Mouse (Mus musculus) gastrocnemius, postnatal 14 days (tissue): ENCODE results near the gene Gns. TPM values are rescaled to one million over a fixed set of nuclear protein-coding genes. Genes with fewer than 3 reads are reported as not detected.

Source experiments
- DNase-seq: peaks from one replicate; pipeline ENCODE4 v3.0.0; 2021; ENCODE audit warnings: mixed read lengths
- intact Hi-C: fragments of 180-260 bp; cut with DNase I; formaldehyde crosslinking; loops from one replicate; pipeline ENCODE4 v1.15.1; 2025; ENCODE audit warnings: low total_unique reads
- total RNA-seq, 2 experiments: library from RNA; stranded (reverse); gene quantifications; 2 replicates each; pipeline ENCODE4 v1.2.3; 2021

The Gns gene
- total RNA-seq, 2 experiments from 2014 or later: 35.4 to 36.9 TPM

GRCm38 (mm10) chr10:121425079-121425478 lies 60.2 kb downstream of the Gns start:
- intact Hi-C loops: no loop called here
- DNase-seq: no peak

GRCm38 (mm10) chr10:121425506-121426025 lies 60.7 kb downstream of the Gns start:
- no peak for DNase-seq
- intact Hi-C loops: no loop called here

- intact Hi-C loops: no loop called here
- DNase-seq: no peak
Observed at GRCm38 (mm10) chr10:121426458-121427070, 61.7 kb downstream of the Gns start.

- intact Hi-C loops: no loop called here
- no peak for DNase-seq
Observed at GRCm38 (mm10) chr10:121427136-121427535, 62.2 kb downstream of the Gns start.

- intact Hi-C loops: no loop called here
- no peak for DNase-seq
Observed at GRCm38 (mm10) chr10:121428011-121428711, 63.3 kb downstream of the Gns start.

- intact Hi-C loops: no loop called here
- no peak for DNase-seq
Observed at GRCm38 (mm10) chr10:121429089-121429488, 64.2 kb downstream of the Gns start.

- intact Hi-C loops: no loop called here
- no peak for DNase-seq
Observed at GRCm38 (mm10) chr10:121429581-121429980, 64.7 kb downstream of the Gns start.

- DNase-seq: no peak
- intact Hi-C loops: no loop called here
Observed at GRCm38 (mm10) chr10:121429981-121430682, 65.2 kb downstream of the Gns start.

GRCm38 (mm10) chr10:121430764-121431540 lies 66.1 kb downstream of the Gns start:
- intact Hi-C loops: no loop called here

GRCm38 (mm10) chr10:121432041-121432634 lies 67.2 kb downstream of the Gns start:
- no peak for DNase-seq
- intact Hi-C loops: no loop called here

More at GRCm38 (mm10) chr10:121430764-121431540, 66.1 kb downstream of the Gns start:
- no peak for DNase-seq

GRCm38 (mm10) chr10:121432635-121433280 lies 67.9 kb downstream of the Gns start:
- DNase-seq: peak; percentile 35
- intact Hi-C loops: no loop called here

GRCm38 (mm10) chr10:121434441-121435103 lies 69.7 kb downstream of the Gns start:
- intact Hi-C loops: no loop called here
- DNase-seq: no peak

GRCm38 (mm10) chr10:121435546-121436257 lies 70.8 kb downstream of the Gns start:
- no peak for DNase-seq
- intact Hi-C loops: no loop called here

- DNase-seq: no peak
- intact Hi-C loops: no loop called here
Observed at GRCm38 (mm10) chr10:121436258-121436645, 71.4 kb downstream of the Gns start.

- DNase-seq: no peak
- intact Hi-C loops: no loop called here
Observed at GRCm38 (mm10) chr10:121436693-121437092, 71.8 kb downstream of the Gns start.

GRCm38 (mm10) chr10:121438109-121438508 lies 73.2 kb downstream of the Gns start:
- DNase-seq: no peak
- intact Hi-C loops: no loop called here

- intact Hi-C loops: no loop called here
- no peak for DNase-seq
Observed at GRCm38 (mm10) chr10:121439310-121439731, 74.4 kb downstream of the Gns start.

- DNase-seq: no peak
- intact Hi-C loops: no loop called here
Observed at GRCm38 (mm10) chr10:121443791-121444190, 78.9 kb downstream of the Gns start.
